Mouse (Mus musculus): Measurements from ENCODE around the gene Atp6v0e. TPM values are rescaled to one million over a fixed set of nuclear protein-coding genes. Genes with fewer than 3 reads are reported as not detected.

Atp6v0e gene
- polyA plus RNA-seq, 1 experiment from 2014 or later: 305 TPM

DNA sequence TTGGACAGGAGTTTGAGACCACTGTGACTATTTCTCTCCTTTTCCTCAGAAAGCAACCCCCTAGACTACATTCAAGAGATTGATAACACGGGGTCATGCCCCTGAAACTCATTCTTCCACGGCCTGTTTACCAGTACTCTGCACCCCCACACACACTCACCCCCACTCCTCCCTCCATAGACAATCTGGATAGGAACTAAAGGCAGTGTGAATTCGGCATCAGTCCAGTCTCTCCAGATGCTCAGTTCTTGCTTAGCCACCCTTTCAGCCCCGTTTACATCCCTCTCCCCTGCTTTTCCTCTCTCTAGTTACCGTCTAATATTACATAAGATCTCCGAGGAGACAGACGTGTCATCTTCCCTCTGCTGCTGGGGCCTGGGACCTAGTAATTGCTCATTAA, 31.1 kb downstream of the Atp6v0e start:
- in situ Hi-C loops (cut with MboI; ENCODE audit: low pct_unique_long_range_greater_than_20kb): no loop called here

DNA sequence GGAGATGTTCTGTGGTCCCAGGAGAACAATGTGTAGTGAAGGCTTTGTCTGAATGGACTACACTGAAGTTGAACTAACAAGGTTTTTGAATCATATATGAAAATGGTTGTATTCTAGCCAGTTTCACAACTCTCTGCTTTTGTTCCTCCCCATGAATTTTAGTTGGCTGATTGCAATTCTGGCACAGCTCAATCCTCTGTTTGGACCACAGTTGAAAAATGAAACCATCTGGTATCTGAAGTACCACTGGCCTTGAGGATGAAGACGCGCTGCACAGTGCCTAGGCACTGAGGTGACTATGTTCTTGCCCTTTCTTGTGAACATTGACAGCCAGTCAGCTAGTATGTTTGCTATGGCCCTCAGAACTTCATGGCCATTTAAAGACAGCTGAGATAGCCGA, 32.2 kb downstream of the Atp6v0e start:
- DNase-seq (ENCODE audit: low read depth, low spot score) (no peak), ATAC-seq (no peak)
- H3K27me3 ChIP-seq: no peaks in the 10 kb centered on the region
- CTCF ChIA-PET: no interaction called here
- POLR2A ChIA-PET: interaction anchor here (0.5 to 2.1 kb wide), 5 partner anchors 10 to 799 kb away, joined by 3 to 7 read pairs (median 3); no protein-coding TSS in a partner anchor
- in situ Hi-C loops (cut with MboI; ENCODE audit: low pct_unique_long_range_greater_than_20kb): no loop called here
- TF ChIP-seq CTCF (IDR thresholded peaks at IDR 0.05): no peak

More for the DNA sequence above, 31.1 kb downstream of the Atp6v0e start:
- no peaks in the 10 kb centered on the region for H3K27me3 ChIP-seq
- ATAC-seq: no peak
- no peak for DNase-seq (ENCODE audit: low read depth, low spot score)
- ChIA-PET CTCF (no interaction called here), POLR2A (no interaction called here)
- TF ChIP-seq CTCF (IDR thresholded peaks at IDR 0.05): no peak

DNA sequence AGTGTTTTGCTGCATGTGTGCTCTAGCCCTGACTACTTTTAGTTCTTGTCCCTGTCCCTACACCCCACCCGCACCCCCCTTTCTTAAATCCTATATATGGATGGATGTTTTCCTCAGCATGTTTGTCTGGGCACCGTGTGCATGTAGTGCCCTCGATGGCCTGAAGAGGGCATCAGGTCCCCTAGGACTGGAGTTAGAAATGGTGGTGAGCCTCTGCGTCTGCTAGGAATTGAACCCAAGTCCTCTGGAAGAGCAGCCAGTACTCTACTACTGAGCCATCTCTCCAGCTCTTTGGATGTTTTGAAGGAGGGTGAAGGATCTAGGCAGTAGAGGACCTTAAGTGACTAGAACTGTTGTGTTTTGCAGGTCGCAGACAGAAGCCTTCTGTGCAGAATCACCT, 35.8 kb downstream of the Atp6v0e start:
- H3K27me3 ChIP-seq: no peaks in the 10 kb centered on the region
- in situ Hi-C loops (cut with MboI; ENCODE audit: low pct_unique_long_range_greater_than_20kb): no loop called here
- ChIA-PET CTCF (interaction anchor here (1.2 to 1.8 kb wide), 5 partner anchors 10 to 235 kb away, joined by 3 to 6 read pairs (median 3); no protein-coding TSS in a partner anchor), POLR2A (no interaction called here)
- TF ChIP-seq CTCF (IDR thresholded peaks at IDR 0.05): peak; percentile 56
- no peak for DNase-seq (ENCODE audit: low read depth, low spot score)
- ATAC-seq: no peak

DNA sequence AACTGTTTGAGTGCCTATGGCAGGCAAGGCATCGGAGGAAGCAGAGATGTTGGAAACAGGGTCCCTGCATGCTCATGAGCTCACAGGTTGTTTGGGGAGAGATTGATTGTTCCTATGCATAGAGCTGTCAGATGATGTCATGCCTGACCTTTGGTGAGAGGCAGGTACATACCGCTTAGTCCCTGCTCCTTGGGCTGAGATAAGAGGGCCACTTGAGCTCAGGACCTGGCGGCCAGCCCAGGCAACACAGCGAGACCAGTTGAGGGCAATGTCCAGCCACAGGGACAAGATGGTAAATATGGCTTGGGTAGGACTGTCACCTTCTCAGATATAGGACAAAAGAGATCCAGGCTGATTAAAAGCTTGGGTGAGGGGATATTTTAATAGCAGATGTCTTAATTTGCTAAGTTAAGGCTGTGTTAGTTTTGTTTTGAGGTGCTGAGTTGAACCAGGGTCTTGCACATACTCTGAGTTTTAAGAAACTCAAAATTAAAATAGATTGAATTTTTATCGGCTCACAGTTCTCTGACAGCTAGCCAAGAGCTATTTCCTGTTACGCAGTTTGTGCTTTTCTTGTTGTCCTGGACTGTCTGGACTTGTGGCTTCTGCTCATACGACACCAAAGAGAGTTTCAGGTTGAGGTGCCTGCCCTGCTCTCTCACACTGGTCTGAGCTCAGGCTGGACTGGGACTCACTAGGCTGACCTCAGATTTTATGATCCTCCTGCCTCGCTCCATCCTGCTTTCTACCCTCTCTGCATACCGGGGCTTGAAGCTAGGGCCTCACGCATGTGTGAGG, 37.0 kb downstream of the Atp6v0e start:
- no peak for DNase-seq (ENCODE audit: low read depth, low spot score)
- no peak for ATAC-seq
- POLR2A ChIA-PET: no interaction called here
- CTCF ChIA-PET: interaction anchor here (0.7 to 1.8 kb wide), 6 partner anchors 9 to 237 kb away, joined by 3 to 6 read pairs (median 4); no protein-coding TSS in a partner anchor
- no peak for TF ChIP-seq CTCF (IDR thresholded peaks at IDR 0.05)
- in situ Hi-C loops (cut with MboI; ENCODE audit: low pct_unique_long_range_greater_than_20kb): no loop called here
- no peaks in the 10 kb centered on the region for H3K27me3 ChIP-seq

DNA sequence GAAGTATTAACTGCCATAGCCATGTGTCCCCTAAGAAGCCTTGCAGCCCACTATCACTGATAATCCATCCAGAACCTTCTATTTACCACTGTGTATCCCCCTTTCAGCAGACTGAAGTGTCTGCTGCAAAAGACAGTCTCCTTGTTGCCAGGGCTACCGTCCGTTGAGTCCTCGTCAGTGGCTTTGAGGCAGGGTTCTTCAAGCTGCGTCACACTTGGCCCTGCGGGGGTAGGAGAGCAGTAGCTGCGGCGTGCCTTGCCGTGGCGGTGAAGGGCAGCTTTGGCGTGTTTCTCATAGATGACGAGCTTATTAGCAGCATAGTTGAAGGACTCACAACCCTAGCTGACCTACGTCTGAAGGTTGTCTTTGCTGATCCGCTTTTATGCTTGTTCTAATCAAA, 38.5 kb downstream of the Atp6v0e start:
- no peak for ATAC-seq
- in situ Hi-C loops (cut with MboI; ENCODE audit: low pct_unique_long_range_greater_than_20kb): no loop called here
- no peaks in the 10 kb centered on the region for H3K27me3 ChIP-seq
- CTCF ChIA-PET: interaction anchor here (1.5 kb wide), 1 partner anchor 10 kb away, joined by 4 read pairs; no protein-coding TSS in a partner anchor
- no peak for DNase-seq (ENCODE audit: low read depth, low spot score)
- no peak for TF ChIP-seq CTCF (IDR thresholded peaks at IDR 0.05)
- POLR2A ChIA-PET: no interaction called here

DNA sequence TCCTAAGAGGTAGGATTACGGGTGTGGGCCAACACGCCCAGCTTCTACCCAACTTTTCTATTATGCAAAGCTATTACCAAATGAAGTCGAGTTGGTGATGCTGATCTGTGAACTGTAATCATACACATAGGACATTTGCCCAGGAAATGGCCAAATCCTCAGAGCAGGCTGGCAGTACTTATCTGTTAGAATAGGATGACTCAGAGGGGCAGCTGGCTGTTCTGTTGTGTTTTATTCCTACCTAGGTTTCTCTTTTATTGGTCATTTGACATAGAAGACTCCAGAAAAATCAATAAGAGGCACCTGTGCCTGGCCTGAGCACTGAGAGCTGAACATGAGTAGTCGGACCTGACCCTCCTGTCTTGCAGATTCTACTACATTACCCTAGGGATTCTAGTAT, 39.6 kb downstream of the Atp6v0e start:
- DNase-seq (ENCODE audit: low read depth, low spot score) (no peak), ATAC-seq (no peak)
- no peak for TF ChIP-seq CTCF (IDR thresholded peaks at IDR 0.05)
- ChIA-PET CTCF (interaction anchor here (0.8 to 1.5 kb wide), 3 partner anchors 9 to 12 kb away, joined by 3 to 8 read pairs (median 4); no protein-coding TSS in a partner anchor), POLR2A (interaction anchor here (0.5 to 1.6 kb wide), 2 partner anchors 10 to 432 kb away, joined by 3 to 4 read pairs; no protein-coding TSS in a partner anchor)
- in situ Hi-C loops (cut with MboI; ENCODE audit: low pct_unique_long_range_greater_than_20kb): no loop called here
- H3K27me3 ChIP-seq: no peaks in the 10 kb centered on the region

DNA sequence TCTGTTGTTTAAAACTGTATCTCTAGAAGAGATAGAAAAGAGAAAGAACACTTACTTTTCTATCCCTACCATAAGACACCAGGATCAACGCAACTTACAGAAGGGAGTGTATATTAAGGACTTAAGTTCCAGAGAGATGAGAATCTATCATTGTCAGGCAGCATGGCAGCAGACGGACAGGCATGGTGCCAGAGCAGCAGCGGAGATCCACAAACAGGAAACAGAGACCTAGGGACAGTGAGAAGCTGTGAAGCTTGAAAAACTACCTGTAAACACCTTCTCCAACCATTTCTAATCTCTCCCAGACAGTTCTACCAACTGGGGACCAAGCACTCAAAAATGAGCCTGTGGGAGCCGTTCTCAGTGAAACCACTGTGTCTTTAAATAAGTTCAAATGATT, 40.6 kb downstream of the Atp6v0e start:
- POLR2A ChIA-PET: interaction anchor here (1.6 kb wide), 1 partner anchor 11 kb away, joined by 4 read pairs; no protein-coding TSS in a partner anchor
- no peaks in the 10 kb centered on the region for H3K27me3 ChIP-seq
- no peak for ATAC-seq
- no peak for DNase-seq (ENCODE audit: low read depth, low spot score)
- in situ Hi-C loops (cut with MboI; ENCODE audit: low pct_unique_long_range_greater_than_20kb): no loop called here
- CTCF ChIA-PET: no interaction called here
- no peak for TF ChIP-seq CTCF (IDR thresholded peaks at IDR 0.05)

DNA sequence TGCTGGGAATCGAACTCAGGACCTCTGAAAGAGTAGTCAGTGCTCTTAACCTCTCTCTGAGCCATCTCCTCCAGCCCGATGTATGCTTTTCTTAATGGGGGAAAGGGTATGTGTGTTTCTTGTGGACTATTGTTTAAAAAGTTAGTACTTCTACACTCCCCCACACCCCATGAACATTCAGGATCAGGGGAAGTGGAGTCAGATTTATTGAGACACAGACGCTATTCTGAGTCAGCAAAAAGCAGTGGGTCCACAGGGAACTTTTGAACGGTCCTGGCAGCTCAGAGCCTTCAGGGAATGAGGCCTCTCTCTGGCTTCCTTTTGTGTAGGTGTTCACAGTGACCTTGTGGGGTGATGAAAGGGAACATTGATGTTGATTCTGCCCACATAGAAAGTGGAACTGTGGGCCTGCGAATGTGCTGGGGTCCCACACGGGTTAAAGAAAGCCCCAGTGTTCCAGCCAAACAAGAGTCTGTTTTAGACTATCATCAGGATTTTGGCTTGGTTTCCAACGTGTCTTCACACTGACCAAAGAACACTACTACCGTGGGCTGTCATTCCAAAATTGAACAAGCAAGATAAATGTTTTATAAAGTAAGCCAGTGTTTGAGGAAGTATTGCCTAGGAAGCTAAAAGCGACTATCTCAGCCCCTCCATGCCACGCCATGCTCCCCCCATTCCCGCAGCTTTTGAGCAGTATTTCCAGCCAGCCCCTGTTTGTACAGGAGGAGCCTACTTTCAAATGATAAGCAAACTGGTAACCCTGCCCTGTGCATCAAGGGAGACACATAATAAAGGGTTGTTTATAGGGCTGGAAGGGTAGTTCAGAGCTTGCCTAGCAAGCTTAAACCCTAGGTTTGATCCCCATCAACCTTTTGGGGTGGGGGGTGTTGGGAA, 42.7 kb downstream of the Atp6v0e start:
- TF ChIP-seq CTCF (IDR thresholded peaks at IDR 0.05): no peak
- in situ Hi-C loops (cut with MboI; ENCODE audit: low pct_unique_long_range_greater_than_20kb): no loop called here
- ATAC-seq (no peak), DNase-seq (ENCODE audit: low read depth, low spot score) (no peak)
- ChIA-PET CTCF (no interaction called here), POLR2A (interaction anchor here (0.7 kb wide), 1 partner anchor 11 kb away, joined by 3 read pairs; no protein-coding TSS in a partner anchor)
- H3K27me3 ChIP-seq: no peaks in the 10 kb centered on the region

DNA sequence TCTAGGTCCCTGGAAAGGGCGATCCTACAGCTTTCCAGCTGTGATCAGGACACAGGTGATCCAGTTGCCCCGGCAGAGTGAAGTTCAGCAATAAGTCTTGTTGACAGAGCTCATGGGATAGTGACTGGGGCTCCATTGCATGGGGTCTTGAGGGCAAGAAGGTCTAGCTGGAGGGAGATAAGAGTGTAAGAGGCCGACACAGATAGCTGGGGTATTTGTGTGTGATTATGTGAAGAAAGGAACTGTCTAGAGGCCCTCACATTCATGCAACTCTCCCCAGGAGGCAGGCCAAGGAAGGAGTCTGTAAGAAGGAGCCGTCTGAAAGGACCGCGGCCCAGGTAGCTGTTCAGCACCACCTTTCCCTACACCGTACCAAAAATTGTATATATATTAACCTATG, 44.0 kb downstream of the Atp6v0e start:
- in situ Hi-C loops (cut with MboI; ENCODE audit: low pct_unique_long_range_greater_than_20kb): no loop called here
- no peaks in the 10 kb centered on the region for H3K27me3 ChIP-seq
- no peak for ATAC-seq
- TF ChIP-seq CTCF (IDR thresholded peaks at IDR 0.05): no peak
- no peak for DNase-seq (ENCODE audit: low read depth, low spot score)
- CTCF ChIA-PET: no interaction called here
- POLR2A ChIA-PET: interaction anchor here (1.7 kb wide), 1 partner anchor 11 kb away, joined by 7 read pairs; no protein-coding TSS in a partner anchor

DNA sequence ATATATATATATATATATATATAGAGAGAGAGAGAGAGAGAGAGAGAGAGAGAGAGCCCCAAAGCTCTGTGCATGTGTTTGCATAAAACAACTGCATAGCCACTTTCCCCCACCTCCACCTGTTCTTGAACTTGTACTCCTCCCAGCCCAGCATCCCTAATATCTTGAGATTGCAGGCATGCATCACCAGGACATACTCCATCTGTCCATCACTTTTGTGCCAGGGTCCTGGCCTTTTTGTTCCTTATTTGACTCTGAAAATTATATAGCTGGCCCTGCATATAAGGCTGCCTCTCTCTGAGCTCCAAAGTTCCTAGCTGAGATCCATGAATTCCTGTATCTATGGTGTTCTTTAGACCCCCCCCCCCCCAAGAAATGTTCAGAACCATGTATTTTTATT, 45.5 kb downstream of the Atp6v0e start:
- DNase-seq (ENCODE audit: low read depth, low spot score) (no peak), ATAC-seq (no peak)
- ChIA-PET CTCF (interaction anchor here (1.5 kb wide), 1 partner anchor 10 kb away, joined by 6 read pairs; no protein-coding TSS in a partner anchor), POLR2A (interaction anchor here (0.5 kb wide), 1 partner anchor 28 kb away, joined by 5 read pairs; no protein-coding TSS in a partner anchor)
- H3K27me3 ChIP-seq: no peaks in the 10 kb centered on the region
- no peak for TF ChIP-seq CTCF (IDR thresholded peaks at IDR 0.05)
- in situ Hi-C loops (cut with MboI; ENCODE audit: low pct_unique_long_range_greater_than_20kb): no loop called here

All from Patski (cell line).